Mouse (Mus musculus) heart, embryonic 12.5 days (tissue): ENCODE measurements around the gene Becn1. TPM values are rescaled to one million over a fixed set of nuclear protein-coding genes. Genes with fewer than 3 reads are reported as not detected.

Experiments
- polyA plus RNA-seq: library from polyadenylated mRNA; unstranded; fragments of >200 nt; fragmentation: Nextera tagmentation; extraction: Ambion mirVana; gene quantifications from 2 replicates; pipeline ENCODE4 v1.2.1, GENCODE M21; 2016

The Becn1 gene
- polyA plus RNA-seq, 1 experiment from 2014 or later, result 141 TPM

Other genes with a start within 250 kb of the Becn1 start
- gene Naglu, start 232.3 kb downstream of the Becn1 start, polyA plus RNA-seq, result 17.5 and 18.1 TPM in 2 replicates
- gene Hsd17b1, start 223.9 kb downstream of the Becn1 start, polyA plus RNA-seq, result not detected in 2 replicates
- gene Coasy, start 219.7 kb downstream of the Becn1 start, polyA plus RNA-seq, result 27.2 and 30.4 TPM in 2 replicates
- gene Mlx, start 215.0 kb downstream of the Becn1 start, polyA plus RNA-seq, result 36.2 and 37.3 TPM in 2 replicates
- 20.8 and 21.3 TPM in 2 replicates for gene Psmc3ip, start 206.8 kb downstream of the Becn1 start, polyA plus RNA-seq
- 15.2 and 15.9 TPM in 2 replicates for gene Retreg3, start 182.4 kb downstream of the Becn1 start, polyA plus RNA-seq
- gene Tubg1, start 182.3 kb downstream of the Becn1 start, polyA plus RNA-seq, result 77.3 and 78.8 TPM in 2 replicates
- 3.3 and 3.6 TPM in 2 replicates for gene Tubg2, start 146.4 kb downstream of the Becn1 start, polyA plus RNA-seq
- 0.37 and 0.71 TPM in 2 replicates for gene Cntnap1, start 131.8 kb downstream of the Becn1 start, polyA plus RNA-seq
- gene Plekhh3, start 130.9 kb downstream of the Becn1 start, polyA plus RNA-seq, result 10.4 and 10.6 TPM in 2 replicates
- gene Ccr10, start 126.8 kb downstream of the Becn1 start, polyA plus RNA-seq, result 0.15 and 0.36 TPM in 2 replicates
- 14.9 and 16.1 TPM in 2 replicates for gene Ezh1, start 75.8 kb downstream of the Becn1 start, polyA plus RNA-seq
- 233 and 245 TPM in 2 replicates for gene Ramp2, start 56.3 kb downstream of the Becn1 start, polyA plus RNA-seq
- gene Vps25, start 48.6 kb downstream of the Becn1 start, polyA plus RNA-seq, result 98.8 and 101 TPM in 2 replicates
- 14.0 TPM in 2 replicates for gene Wnk4, start 41.7 kb downstream of the Becn1 start, polyA plus RNA-seq
- 0.81 and 1.5 TPM in 2 replicates for gene Cntd1, start 23.3 kb downstream of the Becn1 start, polyA plus RNA-seq
- gene Coa3, start 23.2 kb downstream of the Becn1 start, polyA plus RNA-seq, result 165 and 171 TPM in 2 replicates
- gene Psme3, start 13.9 kb upstream of the Becn1 start, polyA plus RNA-seq, result 131 and 136 TPM in 2 replicates
- gene Aoc2, start 22.8 kb upstream of the Becn1 start, polyA plus RNA-seq, result 1.3 and 1.5 TPM in 2 replicates
- gene Aoc3, start 28.3 kb upstream of the Becn1 start, polyA plus RNA-seq, result 0.06 and 0.17 TPM in 2 replicates
- gene G6pc, start 65.3 kb upstream of the Becn1 start, polyA plus RNA-seq, result not detected in 2 replicates
- gene Aarsd1, start 115.3 kb upstream of the Becn1 start, polyA plus RNA-seq, result 42.9 and 55.5 TPM in 2 replicates
- gene Gm27029, start 122.5 kb upstream of the Becn1 start, polyA plus RNA-seq, result 6.7 and 14.0 TPM in 2 replicates
- 17.3 and 17.4 TPM in 2 replicates for gene Rundc1, start 122.8 kb upstream of the Becn1 start, polyA plus RNA-seq
- gene Ptges3l, start 123.0 kb upstream of the Becn1 start, polyA plus RNA-seq, result 80.3 and 80.5 TPM in 2 replicates
- gene Rpl27, start 140.0 kb upstream of the Becn1 start, polyA plus RNA-seq, result 247 and 258 TPM in 2 replicates
- gene Ifi35, start 146.1 kb upstream of the Becn1 start, polyA plus RNA-seq, result 11.5 and 12.3 TPM in 2 replicates
- 30.5 and 31.9 TPM in 2 replicates for gene Rnd2, start 162.7 kb upstream of the Becn1 start, polyA plus RNA-seq
- 39.3 and 40.4 TPM in 2 replicates for gene Vat1, start 163.9 kb upstream of the Becn1 start, polyA plus RNA-seq
- gene Brca1, start 249.7 kb upstream of the Becn1 start, polyA plus RNA-seq, result 10.4 and 13.3 TPM in 2 replicates
- gene Nbr1, start 249.9 kb upstream of the Becn1 start, polyA plus RNA-seq, result 77.7 and 78.7 TPM in 2 replicates